Mouse (Mus musculus) heart, adult 18-20 months (tissue): ENCODE measurements around the gene Gm44511. TPM values are rescaled to one million over a fixed set of nuclear protein-coding genes. Genes with fewer than 3 reads are reported as not detected.
"Not testable (repeated sequence)": the region's sequence is repeated elsewhere in the genome, so short reads cannot be mapped to it uniquely, and the experiment has no call there.

Experiments used
- DNase-seq, 2 experiments: peaks; one replicate each; pipeline ENCODE4 v3.0.0; 2021 to 2022; ENCODE audit warnings: mixed read lengths in 1 of 2
- total RNA-seq, 2 experiments: library from RNA; stranded (reverse); gene quantifications; 2 replicates each; pipeline ENCODE4 v1.2.3; 2021

The Gm44511 gene
- total RNA-seq, 2 experiments from 2014 or later = not detected

GRCm38 (mm10) chr6:128760416-128761143 lies 65.5 kb downstream of the Gm44511 start:
- DNase-seq = peak; percentile 91 to 96

GRCm38 (mm10) chr6:128760016-128760415 lies 66.1 kb downstream of the Gm44511 start:
- peak; percentile 91 to 98 for DNase-seq

GRCm38 (mm10) chr6:128759221-128759950 lies 66.7 kb downstream of the Gm44511 start:
- no peak for DNase-seq

- DNase-seq = not testable (repeated sequence)
These were observed 70.7 kb downstream of the Gm44511 start for GRCm38 (mm10) chr6:128755402-128755763.

GRCm38 (mm10) chr6:128754748-128755401 lies 71.2 kb downstream of the Gm44511 start:
- not testable (repeated sequence) for DNase-seq

GRCm38 (mm10) chr6:128754265-128754664 lies 71.8 kb downstream of the Gm44511 start:
- peak in 1 of 2 experiments; percentile 36 for DNase-seq

- peak; percentile 88 to 90 for DNase-seq
These were observed 72.4 kb downstream of the Gm44511 start for GRCm38 (mm10) chr6:128753610-128754224.

GRCm38 (mm10) chr6:128747006-128747405 lies 79.1 kb downstream of the Gm44511 start:
- not testable (repeated sequence) for DNase-seq

- no peak for DNase-seq
These were observed 88.7 kb downstream of the Gm44511 start for GRCm38 (mm10) chr6:128737445-128737844.

GRCm38 (mm10) chr6:128736100-128736499 lies 90.0 kb downstream of the Gm44511 start:
- peak in 1 of 2 experiments; percentile 26 for DNase-seq

- DNase-seq = no peak
These were observed 91.2 kb downstream of the Gm44511 start for GRCm38 (mm10) chr6:128734896-128735295.

GRCm38 (mm10) chr6:128733908-128734679 lies 92.0 kb downstream of the Gm44511 start:
- DNase-seq = no peak

GRCm38 (mm10) chr6:128732032-128732431 lies 94.1 kb downstream of the Gm44511 start:
- DNase-seq = peak in 1 of 2 experiments; percentile 49

Other genes starting within 250 kb of the Gm44511 start
- 1 to 10 TPM in 1 of 2 experiments, not detected in 1; 2.4 TPM for gene A2ml1, start 244.7 kb downstream of the Gm44511 start, total RNA-seq
- gene Klrb1a, start 202.8 kb downstream of the Gm44511 start, total RNA-seq = not detected
- gene Clec2h, start 163.9 kb downstream of the Gm44511 start, total RNA-seq = under 1 TPM; 0.40 to 0.98 TPM
- not detected for gene Klrb1, start 103.3 kb downstream of the Gm44511 start, total RNA-seq
- not detected for gene Klrb1c, start 37.1 kb downstream of the Gm44511 start, total RNA-seq
- under 1 TPM; 0.21 to 0.45 TPM for gene Klrb1b, start within 50 bp of the Gm44511 start, total RNA-seq
- gene Clec2i, start 61.3 kb upstream of the Gm44511 start, total RNA-seq = under 1 TPM in 1 of 2 experiments, not detected in 1; 0.62 TPM
- 1 to 10 TPM in 1 of 2 experiments, under 1 TPM in 1; 0.45 to 1.4 TPM for gene BC035044, start 64.8 kb upstream of the Gm44511 start, total RNA-seq
- gene Clec2g, start 108.1 kb upstream of the Gm44511 start, total RNA-seq = 1 to 10 TPM; 2.2 to 3.1 TPM
- not detected for gene Klrb1f, start 219.6 kb upstream of the Gm44511 start, total RNA-seq